Mouse (Mus musculus) ZHBTc4 (cell line): ENCODE measurements around the gene Tmem190.

Source experiments
- DNase-seq: peaks from one replicate; pipeline ENCODE4 v3.0.0-alpha.2; 2011; ENCODE audit warnings: low read depth, low spot score

Gene Tmem190

GRCm38 (mm10) chr7:4813105-4813791, 30.5 kb downstream of the Tmem190 start:
- no peak for DNase-seq

- DNase-seq = no peak
Observed at GRCm38 (mm10) chr7:4816559-4816958, 33.8 kb downstream of the Tmem190 start.

GRCm38 (mm10) chr7:4820925-4821324, 38.2 kb downstream of the Tmem190 start:
- peak; percentile 98 for DNase-seq

- DNase-seq = no peak
Observed at GRCm38 (mm10) chr7:4821690-4822089, 39.0 kb downstream of the Tmem190 start.

GRCm38 (mm10) chr7:4822162-4822907, 39.6 kb downstream of the Tmem190 start:
- peak; percentile 78 for DNase-seq

- peak; percentile 80 for DNase-seq
Observed at GRCm38 (mm10) chr7:4825365-4825764, 42.6 kb downstream of the Tmem190 start.

GRCm38 (mm10) chr7:4830476-4830875, 47.7 kb downstream of the Tmem190 start:
- no peak for DNase-seq
